Mouse (Mus musculus) liver, embryonic 14.5 days (tissue): ENCODE measurements around the gene Igfbp7.

Experiments
- CTCF ChIP-seq: IDR thresholded peaks from 2 replicates; pipeline ENCODE4 v1.5.1; 2016; ENCODE audit warnings: antibody characterized with exemption, low read depth, control low read depth
- EP300 ChIP-seq: IDR thresholded peaks from 2 replicates; pipeline ENCODE4 v1.6.1; 2016; ENCODE audit warnings: antibody characterized with exemption, low read depth

GRCm38 (mm10) chr5:77436308-77436707 lies 28.5 kb upstream of the Igfbp7 start:
- TF ChIP-seq EP300: no peak
- no peak for TF ChIP-seq CTCF
